Mouse (Mus musculus) MEL (cell line): ENCODE results near the gene Pdk2. TPM values are rescaled to one million over a fixed set of nuclear protein-coding genes. Genes with fewer than 3 reads are reported as not detected.

Experiments used
- DNase-seq: peaks from one replicate; pipeline ENCODE4 v3.0.0; 2011; ENCODE audit warnings: low read depth, low spot score
- H3K27ac ChIP-seq: 2 replicates; pipeline ENCODE4 v1.5.1; 2012; ENCODE audit warnings: low read depth, mild to moderate bottlenecking, control low read depth, low read length, moderate library complexity; ENCODE audit not compliant: control insufficient read depth
- H3K27me3 ChIP-seq, 2 experiments: fragments of 150-350 bp in 1 of 2; sonication (generic) in 1 of 2; 2 replicates each; pipeline ENCODE4 v1.6.1; 2012; ENCODE audit warnings: low read length in 2 of 2, mild to moderate bottlenecking in 2 of 2, improper control_type of control experiment in 1 of 2, moderate library complexity in 1 of 2; ENCODE audit not compliant: insufficient read depth in 2 of 2, control insufficient read depth in 1 of 2
- H3K36me3 ChIP-seq, 2 experiments: 2 replicates each; pipeline ENCODE4 v1.6.1; 2012 to 2014; ENCODE audit warnings: low read length in 2 of 2, improper control_type of control experiment in 1 of 2, inconsistent platforms in 1 of 2, mild to moderate bottlenecking in 1 of 2; ENCODE audit not compliant: insufficient read depth in 2 of 2, control insufficient read depth in 1 of 2
- H3K4me1 ChIP-seq, 2 experiments: fragments of 150-350 bp in 1 of 2; sonication (generic) in 1 of 2; 2 replicates each; pipeline ENCODE4 v1.6.1; 2012; ENCODE audit warnings: low read length in 2 of 2, improper control_type of control experiment in 1 of 2, mild to moderate bottlenecking in 1 of 2; ENCODE audit not compliant: insufficient read depth in 2 of 2, control insufficient read depth in 1 of 2
- H3K4me3 ChIP-seq, 2 experiments: fragments of 150-350 bp in 1 of 2; sonication (generic) in 1 of 2; 2 replicates each; pipeline ENCODE4 v1.5.1; 2012; ENCODE audit warnings: low read depth in 2 of 2, low read length in 2 of 2, mild to moderate bottlenecking in 2 of 2, moderate library complexity in 2 of 2, control low read depth in 1 of 2, improper control_type of control experiment in 1 of 2; ENCODE audit not compliant: control insufficient read depth in 1 of 2, insufficient read depth in 1 of 2
- H3K79me2 ChIP-seq: 2 replicates; pipeline ENCODE4 v1.6.1; 2012; ENCODE audit warnings: mild to moderate bottlenecking, low read length, moderate library complexity; ENCODE audit not compliant: control insufficient read depth, poor library complexity, insufficient read depth
- H3K9ac ChIP-seq: 2 replicates; pipeline ENCODE4 v1.6.1; 2012; ENCODE audit warnings: low read depth, mild to moderate bottlenecking, control low read depth, low read length, moderate library complexity; ENCODE audit not compliant: control insufficient read depth, poor library complexity, severe bottlenecking
- H3K9me3 ChIP-seq: fragments of 150-350 bp; sonication (generic); replicated peaks from 2 replicates; pipeline ENCODE4 v1.6.1; 2012; ENCODE audit warnings: mild to moderate bottlenecking, low read length, improper control_type of control experiment, moderate library complexity; ENCODE audit not compliant: insufficient read depth
- BHLHE40 ChIP-seq: IDR thresholded peaks from 2 replicates; pipeline ENCODE4 v1.6.1; 2012; ENCODE audit warnings: low read depth, mild to moderate bottlenecking, inconsistent platforms, low read length, improper control_type of control experiment, borderline replicate concordance
- CHD1 ChIP-seq: IDR thresholded peaks from 2 replicates; pipeline ENCODE4 v1.6.1; 2012; ENCODE audit warnings: low read depth, mild to moderate bottlenecking, inconsistent platforms, low read length, improper control_type of control experiment
- EP300 ChIP-seq, 2 experiments: IDR thresholded peaks; 2 replicates each; pipeline ENCODE4 v1.6.1; 2011; ENCODE audit warnings: improper control_type of control experiment in 2 of 2, low read length in 2 of 2, low read depth in 1 of 2, mild to moderate bottlenecking in 1 of 2
- HCFC1 ChIP-seq: IDR thresholded peaks from 2 replicates; pipeline ENCODE4 v1.6.1; 2012; ENCODE audit warnings: low read depth, mild to moderate bottlenecking, inconsistent platforms, low read length, improper control_type of control experiment, moderate library complexity
- JUND ChIP-seq: IDR thresholded peaks from 2 replicates; pipeline ENCODE4 v1.6.1; 2011; ENCODE audit warnings: low read depth, mild to moderate bottlenecking, improper control_type of control experiment, low read length
- KAT2A ChIP-seq: conservative IDR thresholded peaks from 2 replicates; pipeline ENCODE4 v1.6.1; 2012; ENCODE audit warnings: low read depth, low read length, improper control_type of control experiment, inconsistent platforms
- MXI1 ChIP-seq: IDR thresholded peaks from 2 replicates; pipeline ENCODE4 v1.6.1; 2011; ENCODE audit warnings: mild to moderate bottlenecking, low read depth, low read length, improper control_type of control experiment
- NELFE ChIP-seq: IDR thresholded peaks from 2 replicates; pipeline ENCODE4 v1.6.1; 2011; ENCODE audit warnings: low read depth, low read length, improper control_type of control experiment
- NRF1 ChIP-seq: IDR thresholded peaks from 2 replicates; pipeline ENCODE4 v1.6.1; 2014; ENCODE audit warnings: low read depth, mild to moderate bottlenecking, inconsistent platforms, low read length, improper control_type of control experiment, moderate library complexity; ENCODE audit not compliant: poor library complexity, insufficient read depth, severe bottlenecking
- POLR2A ChIP-seq, 2 experiments: IDR thresholded peaks; 2 replicates each; pipeline ENCODE4 v1.6.1; 2011 to 2012; ENCODE audit warnings: low read length in 2 of 2, mild to moderate bottlenecking in 2 of 2, control low read depth in 1 of 2, improper control_type of control experiment in 1 of 2, low read depth in 1 of 2, moderate library complexity in 1 of 2; ENCODE audit not compliant: control insufficient read depth in 1 of 2, insufficient read depth in 1 of 2, poor library complexity in 1 of 2
- POLR2AphosphoS2 ChIP-seq: IDR thresholded peaks from 2 replicates; pipeline ENCODE4 v1.6.1; 2011; ENCODE audit warnings: low read length, improper control_type of control experiment
- POLR2AphosphoS5 ChIP-seq: IDR thresholded peaks from 2 replicates; pipeline ENCODE4 v1.6.1; 2012; ENCODE audit warnings: low read depth, borderline replicate concordance, mild to moderate bottlenecking, inconsistent platforms, low read length, moderate library complexity, mixed read lengths
- RAD21 ChIP-seq: IDR thresholded peaks from 2 replicates; pipeline ENCODE4 v1.6.1; 2011; ENCODE audit warnings: mild to moderate bottlenecking, low read depth, low read length, improper control_type of control experiment
- RCOR1 ChIP-seq: IDR thresholded peaks from 2 replicates; pipeline ENCODE4 v1.6.1; 2012; ENCODE audit warnings: low read depth, mild to moderate bottlenecking, inconsistent platforms, low read length, improper control_type of control experiment
- TBP ChIP-seq: IDR thresholded peaks from 2 replicates; pipeline ENCODE4 v1.8.0; 2011; ENCODE audit warnings: low read depth, low read length, improper control_type of control experiment
- USF2 ChIP-seq, 2 experiments: IDR thresholded peaks; 2 replicates each; pipeline ENCODE4 v1.6.1; 2011 to 2012; ENCODE audit warnings: improper control_type of control experiment in 2 of 2, low read length in 2 of 2, borderline replicate concordance in 1 of 2, inconsistent platforms in 1 of 2, low read depth in 1 of 2, mild to moderate bottlenecking in 1 of 2; ENCODE audit not compliant: insufficient read depth in 1 of 2
- ZKSCAN1 ChIP-seq: IDR thresholded peaks from 2 replicates; pipeline ENCODE4 v1.6.1; 2012; ENCODE audit warnings: low read depth, mild to moderate bottlenecking, inconsistent platforms, low read length, improper control_type of control experiment, moderate library complexity
- ZMIZ1 ChIP-seq: IDR thresholded peaks from 2 replicates; pipeline ENCODE4 v1.6.1; 2012; ENCODE audit warnings: low read depth, mild to moderate bottlenecking, inconsistent platforms, low read length, improper control_type of control experiment, moderate library complexity
- ZNF384 ChIP-seq: IDR thresholded peaks from 2 replicates; pipeline ENCODE4 v1.6.1; 2012; ENCODE audit warnings: low read depth, mild to moderate bottlenecking, inconsistent platforms, low read length, improper control_type of control experiment
- polyA plus RNA-seq, 2 experiments: library from polyadenylated mRNA; stranded (reverse) in 1 of 2; unstranded in 1 of 2; fragments of >175 nt in 1 of 2; fragments of >200 nt in 1 of 2; gene quantifications; 2 replicates each; pipeline versions ENCODE4 v1.2.1 to v1.2.4; 2012; ENCODE audit warnings: low replicate concordance in 2 of 2, low read depth in 1 of 2; ENCODE audit not compliant: insufficient read length in 2 of 2, insufficient read depth in 1 of 2, missing spikeins in 1 of 2
- total RNA-seq: library from RNA; depleted of rRNA; stranded (reverse); fragments of 300-350 nt; gene quantifications from 2 replicates; pipeline ENCODE4 v1.2.3, GENCODE M21; 2012

Pdk2 gene
- total and polyA plus RNA-seq, 3 experiments, result 0.81 to 8.0 TPM; not detected in 1

DNA sequence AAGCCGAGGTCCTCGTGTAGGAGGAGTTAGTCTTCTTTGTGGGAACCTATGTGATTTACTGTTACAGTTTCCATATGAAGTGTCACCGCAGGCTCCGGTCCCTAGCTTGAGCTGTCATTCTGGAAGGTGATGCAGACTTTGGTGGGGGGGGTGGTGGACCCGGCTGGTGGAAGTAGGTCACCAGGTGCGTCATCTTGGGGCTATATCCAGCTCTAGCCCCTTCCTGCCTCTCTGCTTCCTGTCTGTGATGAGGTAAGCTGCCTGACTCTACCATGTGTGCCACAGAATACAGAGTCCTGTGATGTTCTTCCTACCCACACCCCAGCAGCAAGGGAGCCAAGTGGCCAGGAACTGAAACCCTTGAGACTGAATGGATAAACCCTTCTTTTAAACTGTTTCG is 41.7 kb upstream of the Pdk2 start:
- Histone ChIP-seq H3K36me3 (no peaks in the 10 kb centered on the region), H3K9me3 (no peaks in the 10 kb centered on the region), H3K4me3 (no peak overlapping the region), H3K79me2 (no peaks in the 10 kb centered on the region), H3K4me1 (no peaks in the 10 kb centered on the region), H3K27me3 (peaks cover 0 to 9% of the 10 kb centered on the region in 2 experiments; a peak in 3 of 4 replicates), H3K27ac (no peak overlapping the region), H3K9ac (no peak overlapping the region)
- DNase-seq, result no peak
- no peak for TF ChIP-seq HCFC1
- TF ChIP-seq POLR2AphosphoS5, result no peak
- no peak for TF ChIP-seq ZKSCAN1
- no peak for TF ChIP-seq EP300 (IDR thresholded peaks at IDR 0.05; ENCODE audit: low read depth in 1 of 2, low read length in 2 of 2)
- no peak for TF ChIP-seq RAD21
- TF ChIP-seq USF2 (IDR thresholded peaks at IDR 0.05; ENCODE audit: borderline replicate concordance in 1 of 2, insufficient read depth in 1 of 2, low read depth in 1 of 2, low read length in 2 of 2), result no peak
- TF ChIP-seq TBP, result no peak
- no peak for TF ChIP-seq POLR2A (IDR thresholded peaks at IDR 0.05; ENCODE audit: control insufficient read depth in 1 of 2, insufficient read depth in 1 of 2, low read depth in 1 of 2, low read length in 2 of 2, poor library complexity in 1 of 2)
- no peak for TF ChIP-seq ZMIZ1
- no peak for TF ChIP-seq ZNF384
- TF ChIP-seq BHLHE40, result no peak
- TF ChIP-seq NELFE, result no peak
- TF ChIP-seq MXI1, result no peak
- TF ChIP-seq RCOR1, result no peak

DNA sequence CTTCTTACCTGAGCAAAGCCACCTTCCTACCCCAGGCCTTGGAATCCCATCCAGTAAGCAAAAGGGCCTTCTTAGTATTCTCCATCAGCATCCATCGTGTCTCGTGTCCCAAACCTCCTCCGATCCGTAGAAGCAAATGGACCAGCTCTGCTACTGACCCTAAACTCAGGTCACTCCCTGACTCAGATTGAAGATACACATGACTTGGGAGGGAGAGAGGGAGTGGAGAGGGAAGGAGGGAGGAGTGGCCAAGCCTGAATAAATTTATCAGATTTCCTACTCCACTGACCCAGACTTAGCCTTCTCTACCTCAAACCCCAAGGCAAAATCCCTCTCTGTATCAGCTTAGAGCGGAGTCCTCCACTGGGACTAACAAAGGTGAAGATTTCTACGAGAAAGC is 39.6 kb upstream of the Pdk2 start:
- H3K79me2 ChIP-seq, result no peaks in the 10 kb centered on the region
- no peak overlapping the region for H3K27ac ChIP-seq
- no peak overlapping the region for H3K4me3 ChIP-seq
- no peak overlapping the region for H3K9ac ChIP-seq
- H3K36me3 ChIP-seq, result no peaks in the 10 kb centered on the region
- peaks cover 0 to 9% of the 10 kb centered on the region in 2 experiments; a peak in 3 of 4 replicates for H3K27me3 ChIP-seq
- H3K9me3 ChIP-seq, result no peaks in the 10 kb centered on the region
- TF ChIP-seq JUND (no peak), KAT2A (no peak), CHD1 (no peak), NRF1 (no peak), POLR2AphosphoS2 (no peak)
- H3K4me1 ChIP-seq, result no peaks in the 10 kb centered on the region
- DNase-seq, result no peak
